Mouse (Mus musculus): ENCODE measurements around the gene Ubtd2.

Gene Ubtd2

GRCm38 (mm10) chr11:32454800-32455506 is at the start of gene Ubtd2:
Gene Ubtd2, plus strand, starts transcription at chr11:32455370.
- DNase-seq (ENCODE audit: low read depth, low spot score) = peak; percentile 95

GRCm38 (mm10) chr11:32407863-32408262 is 47.3 kb upstream of the Ubtd2 start:
- DNase-seq (ENCODE audit: low read depth, low spot score) = no peak

- no peak for DNase-seq (ENCODE audit: low read depth, low spot score)
Observed at GRCm38 (mm10) chr11:32409052-32409451, 46.1 kb upstream of the Ubtd2 start.

- no peak for DNase-seq (ENCODE audit: low read depth, low spot score)
Observed at GRCm38 (mm10) chr11:32409823-32410562, 45.2 kb upstream of the Ubtd2 start.

- no peak for DNase-seq (ENCODE audit: low read depth, low spot score)
Observed at GRCm38 (mm10) chr11:32420001-32420400, 35.2 kb upstream of the Ubtd2 start.

GRCm38 (mm10) chr11:32423311-32423710 is 31.9 kb upstream of the Ubtd2 start:
- DNase-seq (ENCODE audit: low read depth, low spot score) = no peak

GRCm38 (mm10) chr11:32424600-32424999 is 30.6 kb upstream of the Ubtd2 start:
- DNase-seq (ENCODE audit: low read depth, low spot score) = no peak

GRCm38 (mm10) chr11:32425043-32425658 is 30.0 kb upstream of the Ubtd2 start:
- DNase-seq (ENCODE audit: low read depth, low spot score) = no peak

- no peak for DNase-seq (ENCODE audit: low read depth, low spot score)
Observed at GRCm38 (mm10) chr11:32427537-32427936, 27.6 kb upstream of the Ubtd2 start.

- peak; percentile 48 for DNase-seq (ENCODE audit: low read depth, low spot score)
Observed at GRCm38 (mm10) chr11:32435410-32436060, 19.6 kb upstream of the Ubtd2 start.

- DNase-seq (ENCODE audit: low read depth, low spot score) = no peak
Observed at GRCm38 (mm10) chr11:32442576-32442975, 12.6 kb upstream of the Ubtd2 start.

GRCm38 (mm10) chr11:32444266-32444665 is 10.9 kb upstream of the Ubtd2 start:
- DNase-seq (ENCODE audit: low read depth, low spot score) = no peak

- DNase-seq (ENCODE audit: low read depth, low spot score) = no peak
Observed at GRCm38 (mm10) chr11:32445135-32445534, 10.0 kb upstream of the Ubtd2 start.

GRCm38 (mm10) chr11:32445637-32446226 is 9.4 kb upstream of the Ubtd2 start:
- no peak for DNase-seq (ENCODE audit: low read depth, low spot score)

- peak; percentile 51 for DNase-seq (ENCODE audit: low read depth, low spot score)
Observed at GRCm38 (mm10) chr11:32450216-32450615, 5.0 kb upstream of the Ubtd2 start.

- DNase-seq (ENCODE audit: low read depth, low spot score) = no peak
Observed at GRCm38 (mm10) chr11:32451306-32451705, 3.9 kb upstream of the Ubtd2 start.

- DNase-seq (ENCODE audit: low read depth, low spot score) = no peak
Observed at GRCm38 (mm10) chr11:32452745-32453144, 2.4 kb upstream of the Ubtd2 start.

- no peak for DNase-seq (ENCODE audit: low read depth, low spot score)
Observed at GRCm38 (mm10) chr11:32453353-32453915, 1.7 kb upstream of the Ubtd2 start.

- peak; percentile 8 for DNase-seq (ENCODE audit: low read depth, low spot score)
Observed at GRCm38 (mm10) chr11:32454231-32454799, 855 bp upstream of the Ubtd2 start.

- DNase-seq (ENCODE audit: low read depth, low spot score) = peak; percentile 64
Observed at GRCm38 (mm10) chr11:32455507-32456141, 454 bp downstream of the Ubtd2 start.
